Mouse (Mus musculus) stomach, embryonic 15.5 days (tissue): ENCODE data around the gene Lbhd2. TPM values are rescaled to one million over a fixed set of nuclear protein-coding genes. Genes with fewer than 3 reads are reported as not detected.

ENCODE experiments used
- ATAC-seq: fragments of 200-750 bp; cut with Nextera tagmentation; 2 replicates; pipeline ENCODE4 v1.8.0; 2017; ENCODE audit warnings: low read depth, moderate number of reproducible peaks, moderate TSS enrichment; ENCODE audit not compliant: insufficient read depth, low FRiP score
- H3K27ac ChIP-seq: fragments of 300-500 bp; sonication (generic); 2 replicates; pipeline ENCODE4 v1.5.1; 2015; ENCODE audit warnings: mild to moderate bottlenecking, inconsistent platforms
- H3K27me3 ChIP-seq: fragments of 300-500 bp; sonication (generic); replicated peaks from 2 replicates; pipeline ENCODE4 v1.6.1; 2015; ENCODE audit warnings: inconsistent platforms
- H3K36me3 ChIP-seq: fragments of 300-500 bp; sonication (generic); 2 replicates; pipeline ENCODE4 v1.6.1; 2015; ENCODE audit warnings: inconsistent platforms
- H3K4me1 ChIP-seq: fragments of 300-500 bp; sonication (generic); 2 replicates; pipeline ENCODE4 v1.6.1; 2015; ENCODE audit warnings: inconsistent platforms
- H3K4me2 ChIP-seq: fragments of 300-500 bp; sonication (generic); 2 replicates; pipeline ENCODE4 v1.6.1; 2015; ENCODE audit warnings: mild to moderate bottlenecking, inconsistent platforms
- H3K4me3 ChIP-seq: fragments of 300-500 bp; sonication (generic); replicated peaks from 2 replicates; pipeline ENCODE4 v1.5.1; 2015; ENCODE audit warnings: inconsistent platforms
- H3K9ac ChIP-seq: fragments of 300-500 bp; sonication (generic); 2 replicates; pipeline ENCODE4 v1.6.1; 2015; ENCODE audit warnings: inconsistent platforms
- H3K9me3 ChIP-seq: fragments of 300-500 bp; sonication (generic); 2 replicates; pipeline ENCODE4 v1.6.1; 2016; ENCODE audit warnings: inconsistent platforms
- WGBS: fragments of 180-500 bp; shearing (Covaris S2); methylation state at CpG from one replicate; pipeline ENCODE4 v1.1.7; 2015; 5-methylcytosine and 5-hydroxymethylcytosine counted together
- polyA plus RNA-seq: library from polyadenylated mRNA; unstranded; fragments of >200 nt; fragmentation: Nextera tagmentation; extraction: Ambion mirVana; gene quantifications from 2 replicates; pipeline ENCODE4 v1.2.1, GENCODE M21; 2015

Lbhd2 gene
- 1.4 and 1.7 TPM in 2 replicates for polyA plus RNA-seq

DNA sequence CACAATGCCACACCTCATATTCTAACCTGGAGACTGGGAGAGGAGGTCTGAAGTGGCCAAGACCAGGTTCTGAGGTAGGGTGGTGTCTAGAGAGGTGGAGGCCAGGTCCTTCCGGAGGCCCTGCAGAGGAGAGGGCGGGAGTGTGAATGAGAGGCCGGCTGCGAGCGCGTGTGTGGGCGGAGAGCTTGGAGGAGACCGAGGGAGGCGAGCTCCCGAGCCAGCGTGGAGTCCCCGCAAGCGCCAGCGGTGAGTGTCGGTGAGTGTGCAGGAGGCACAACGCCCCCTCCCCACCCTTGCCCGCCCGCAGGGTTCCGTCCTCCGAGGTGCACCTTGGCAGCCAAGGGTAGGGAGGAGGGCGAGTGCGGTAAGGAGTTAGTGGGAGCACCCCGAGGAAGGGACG is at the start of gene Lbhd2:
Gene Lbhd2 (plus strand): TSS at position 188 of the 400 bp plus-strand sequence.
- Histone ChIP-seq H3K4me3 (peak within 1 kb of the TSS; percentile 6; the same call in 1 of the 2 replicates), H3K36me3 (no peaks in the 10 kb centered on the region), H3K27ac (no peak within 1 kb of the TSS), H3K4me2 (peak within 1 kb of the TSS; percentile 41), H3K27me3 (peaks cover 27% of the 10 kb centered on the region), H3K9me3 (no peaks in the 10 kb centered on the region), H3K9ac (no peak within 1 kb of the TSS), H3K4me1 (0 out of 2 replicates have a peak, but pooled peaks cover 10% of the 10 kb centered on the region)
- no peak for ATAC-seq
- WGBS, result 2% methylated on average over 23 of the region's 24 CpGs

DNA sequence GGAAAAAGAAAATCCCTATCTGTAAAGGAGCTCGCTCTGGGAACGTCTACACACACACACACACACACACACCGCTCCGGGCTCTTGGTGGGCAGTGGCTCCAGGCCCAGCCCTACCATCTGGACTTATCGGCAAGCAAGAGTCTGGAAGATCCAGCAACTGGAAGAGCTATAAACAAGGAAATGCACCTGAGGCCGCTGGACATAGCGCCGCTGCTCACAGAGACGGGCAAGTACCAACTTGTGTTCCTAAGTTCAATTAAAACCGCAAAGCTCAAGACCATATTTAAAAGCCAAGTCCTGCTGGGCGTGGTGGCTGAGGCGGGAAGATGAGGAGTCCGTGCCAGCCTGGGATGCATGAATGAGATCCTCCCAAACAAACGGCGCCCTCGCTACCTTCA is 45.9 kb upstream of the Lbhd2 start:
- Histone ChIP-seq H3K4me1 (peaks cover 37% of the 10 kb centered on the region), H3K27ac (no peak overlapping the region), H3K27me3 (no peaks in the 10 kb centered on the region), H3K4me2 (no peak overlapping the region), H3K9ac (no peak overlapping the region), H3K36me3 (no peaks in the 10 kb centered on the region), H3K9me3 (no peaks in the 10 kb centered on the region), H3K4me3 (no peak overlapping the region)
- ATAC-seq, result no peak
- WGBS, result 82% methylated on average over 16 of the region's 16 CpGs

DNA sequence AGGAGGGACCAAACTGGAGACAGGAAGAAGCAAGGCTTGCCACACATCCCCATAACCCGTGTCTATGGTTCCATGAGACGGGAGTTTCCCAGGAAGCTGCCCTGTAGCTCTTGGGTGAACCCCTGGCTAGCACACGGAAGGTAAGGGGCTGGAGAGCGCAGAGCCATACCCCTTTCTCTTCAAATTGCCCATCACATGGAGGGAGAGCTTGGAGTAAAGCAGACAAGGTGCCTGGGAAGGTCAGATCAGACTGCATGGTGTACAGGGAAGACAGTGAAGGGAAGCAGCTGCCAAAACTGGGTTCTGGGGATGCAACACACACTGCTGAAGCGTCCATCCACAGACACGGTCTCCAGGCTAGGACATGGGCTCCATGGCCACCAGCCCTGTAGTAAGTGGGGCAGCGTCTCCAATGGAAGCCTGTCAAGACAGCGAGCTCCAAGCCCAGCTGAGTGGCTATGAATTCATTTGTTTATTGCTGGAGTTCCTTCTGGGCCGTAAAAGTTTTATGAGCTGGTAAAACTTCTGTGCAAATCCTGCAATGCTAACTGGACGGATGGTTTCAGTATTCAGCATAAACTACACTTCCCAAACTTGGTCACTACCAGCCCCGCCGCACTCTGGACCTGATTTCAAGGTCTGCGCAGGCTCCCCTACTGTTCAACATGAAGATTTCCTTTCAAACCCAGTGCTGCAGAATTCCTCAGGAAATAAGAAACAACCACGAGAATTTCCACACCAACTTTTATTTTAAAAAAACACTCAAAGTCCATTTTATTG is 45.1 kb upstream of the Lbhd2 start:
- H3K9ac ChIP-seq, result no peak overlapping the region
- no peaks in the 10 kb centered on the region for H3K36me3 ChIP-seq
- peaks cover 34% of the 10 kb centered on the region for H3K4me1 ChIP-seq
- no peak for ATAC-seq
- no peaks in the 10 kb centered on the region for H3K27me3 ChIP-seq
- no peak overlapping the region for H3K4me3 ChIP-seq
- peak overlapping the region; percentile 16; the same call in 1 of the 2 replicates for H3K27ac ChIP-seq
- no peaks in the 10 kb centered on the region for H3K9me3 ChIP-seq
- WGBS, result 57% methylated on average over 14 of the region's 14 CpGs
- no peak overlapping the region for H3K4me2 ChIP-seq

DNA sequence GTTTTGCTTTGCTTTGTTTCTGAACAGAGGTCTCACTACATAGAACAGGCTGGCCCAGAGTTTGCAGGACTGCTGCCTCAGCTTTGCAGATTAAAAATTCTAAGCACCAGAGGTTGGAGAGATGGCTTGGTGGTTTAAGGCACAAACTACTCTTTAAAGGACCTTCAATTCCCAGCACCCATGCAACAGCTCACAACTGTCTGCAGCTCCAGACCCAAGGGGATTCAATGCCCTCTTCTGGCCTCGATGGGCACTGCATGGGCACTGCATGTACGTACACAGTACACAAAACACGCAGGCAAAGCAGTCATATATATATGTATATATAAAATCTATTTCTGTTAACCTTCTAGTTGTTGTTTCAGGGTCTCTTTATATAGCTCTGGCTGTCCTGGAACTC is 42.4 kb upstream of the Lbhd2 start:
- Histone ChIP-seq H3K27me3 (no peaks in the 10 kb centered on the region), H3K27ac (no peak overlapping the region), H3K4me2 (no peak overlapping the region), H3K4me3 (no peak overlapping the region), H3K36me3 (no peaks in the 10 kb centered on the region), H3K4me1 (peaks cover 49% of the 10 kb centered on the region), H3K9ac (no peak overlapping the region), H3K9me3 (no peaks in the 10 kb centered on the region)
- no peak for ATAC-seq
- 93% methylated on average over 3 of the region's 3 CpGs for WGBS

DNA sequence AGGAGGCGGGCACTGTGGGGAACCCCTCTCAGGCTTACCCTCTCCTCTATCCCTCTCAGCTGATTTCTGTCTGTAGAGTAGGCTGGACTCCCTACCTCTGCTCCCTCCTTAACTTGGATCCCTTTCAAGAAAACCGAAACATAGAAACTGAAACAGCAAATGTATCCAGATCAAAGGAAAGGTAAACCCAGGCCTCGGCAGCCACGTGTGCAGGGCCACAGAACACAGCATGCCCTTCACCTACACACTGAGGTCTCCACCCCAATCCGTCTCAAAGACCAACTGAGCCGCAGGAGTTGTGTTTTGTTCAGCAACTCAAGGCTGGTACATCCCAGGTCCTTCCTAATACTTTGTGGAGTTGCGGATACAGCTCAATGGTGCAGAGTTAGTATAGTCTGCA is 39.5 kb upstream of the Lbhd2 start:
- H3K4me3 ChIP-seq, result no peak overlapping the region
- H3K27ac ChIP-seq, result no peak overlapping the region
- H3K27me3 ChIP-seq, result no peaks in the 10 kb centered on the region
- no peak overlapping the region for H3K4me2 ChIP-seq
- ATAC-seq, result no peak
- no peaks in the 10 kb centered on the region for H3K9me3 ChIP-seq
- WGBS, result 69% methylated on average over 7 of the region's 7 CpGs
- no peaks in the 10 kb centered on the region for H3K36me3 ChIP-seq
- H3K4me1 ChIP-seq, result peaks cover 38% of the 10 kb centered on the region
- H3K9ac ChIP-seq, result no peak overlapping the region

DNA sequence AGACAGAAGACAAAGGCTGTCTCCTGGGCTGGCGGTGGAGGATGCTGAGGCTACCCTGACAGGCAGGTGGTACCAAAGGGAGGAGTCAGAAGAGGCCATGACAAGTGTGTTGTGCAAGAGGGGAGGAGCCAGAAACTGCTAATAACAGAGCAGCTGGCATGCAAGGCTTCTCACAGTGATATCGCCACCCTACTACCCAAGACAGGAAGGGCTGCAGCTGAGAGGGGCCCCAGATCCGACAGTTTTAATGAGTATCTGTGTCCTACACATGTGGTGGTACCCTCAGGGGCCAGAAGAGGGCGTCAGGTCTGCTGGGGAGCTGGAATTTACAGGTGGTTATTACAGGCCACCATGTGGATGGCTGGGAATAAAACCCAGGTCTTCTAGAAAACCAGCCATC is 36.4 kb upstream of the Lbhd2 start:
- no peak for ATAC-seq
- Histone ChIP-seq H3K4me2 (no peak overlapping the region), H3K4me3 (no peak overlapping the region), H3K27ac (no peak overlapping the region), H3K27me3 (no peaks in the 10 kb centered on the region), H3K4me1 (peaks cover 34% of the 10 kb centered on the region), H3K9me3 (no peaks in the 10 kb centered on the region), H3K36me3 (no peaks in the 10 kb centered on the region), H3K9ac (no peak overlapping the region)
- 57% methylated on average over 4 of the region's 4 CpGs for WGBS

DNA sequence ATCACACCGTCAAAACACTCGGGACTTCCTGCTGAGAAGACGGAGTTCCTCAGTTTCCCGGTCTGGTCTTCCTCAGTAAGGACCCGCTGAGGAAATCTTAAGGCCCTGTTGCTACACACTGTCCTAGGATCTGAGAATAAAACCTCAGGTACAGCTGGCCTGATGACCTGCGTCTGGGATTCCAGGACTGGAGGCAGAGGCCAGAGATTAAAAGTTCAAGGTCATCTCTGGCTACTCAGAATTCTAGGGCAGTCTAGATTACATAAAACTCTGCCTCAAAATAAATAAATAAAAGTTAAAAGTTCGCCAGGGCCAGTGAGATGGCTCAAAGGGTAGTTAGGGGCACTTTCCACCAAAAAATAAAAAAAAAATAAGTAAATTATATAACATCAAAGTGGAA is 34.7 kb upstream of the Lbhd2 start:
- Histone ChIP-seq H3K9me3 (no peaks in the 10 kb centered on the region), H3K4me2 (no peak overlapping the region), H3K9ac (no peak overlapping the region), H3K4me1 (peaks cover 34% of the 10 kb centered on the region), H3K27me3 (no peaks in the 10 kb centered on the region), H3K27ac (no peak overlapping the region), H3K4me3 (no peak overlapping the region), H3K36me3 (no peaks in the 10 kb centered on the region)
- WGBS, result 75% methylated on average over 7 of the region's 7 CpGs
- no peak for ATAC-seq

DNA sequence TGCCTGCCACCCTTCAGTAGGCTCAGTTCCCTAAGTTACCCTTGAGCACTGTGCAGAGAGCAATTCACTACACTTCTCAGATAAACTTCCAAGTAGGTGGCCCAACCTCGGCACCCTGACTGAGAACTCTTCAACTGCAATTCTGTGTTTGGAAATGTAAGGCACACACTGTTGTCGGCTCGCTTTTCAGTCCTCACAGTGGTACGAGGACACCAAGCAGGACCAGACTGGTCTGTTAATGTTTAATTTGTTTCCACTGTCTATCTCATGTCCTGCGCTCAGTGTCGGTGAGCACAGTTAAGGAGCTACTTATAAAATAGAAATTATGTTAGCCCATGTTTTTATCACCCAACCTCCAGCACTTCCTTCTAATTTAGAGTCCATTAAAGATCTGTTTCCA is 33.2 kb upstream of the Lbhd2 start:
- no peaks in the 10 kb centered on the region for H3K36me3 ChIP-seq
- H3K9ac ChIP-seq, result no peak overlapping the region
- H3K4me3 ChIP-seq, result no peak overlapping the region
- WGBS, result 54% methylated on average over 6 of the region's 6 CpGs
- no peak overlapping the region for H3K27ac ChIP-seq
- no peak overlapping the region for H3K4me2 ChIP-seq
- peaks cover 24% of the 10 kb centered on the region for H3K4me1 ChIP-seq
- H3K9me3 ChIP-seq, result no peaks in the 10 kb centered on the region
- no peaks in the 10 kb centered on the region for H3K27me3 ChIP-seq
- ATAC-seq, result no peak

DNA sequence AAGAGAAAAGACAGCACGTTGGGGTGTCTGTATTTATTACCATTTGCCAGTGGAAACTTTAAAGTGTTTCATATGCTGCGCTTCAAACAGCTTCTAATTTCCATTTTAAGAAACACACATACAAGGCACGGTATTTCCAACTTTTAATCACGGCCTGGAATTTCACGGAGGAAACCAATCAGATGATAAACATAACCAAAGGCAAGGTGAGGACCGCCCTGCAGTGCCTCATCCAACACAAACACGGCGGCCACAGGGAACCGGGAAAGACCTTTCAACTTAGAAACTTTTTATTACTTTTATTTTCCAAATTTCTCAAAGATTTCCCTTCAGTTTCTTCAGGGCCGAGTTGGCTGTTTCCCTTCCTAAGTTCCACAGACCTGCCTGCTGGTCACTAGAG is 31.9 kb upstream of the Lbhd2 start:
- Histone ChIP-seq H3K9ac (no peak overlapping the region), H3K4me3 (0 out of 2 replicates have a peak overlapping the region, but pooled peaks have one; percentile 99), H3K27ac (no peak overlapping the region), H3K36me3 (no peaks in the 10 kb centered on the region), H3K4me1 (peaks cover 18% of the 10 kb centered on the region; the same call in 1 of the 2 replicates), H3K4me2 (peak overlapping the region; percentile 85), H3K27me3 (no peaks in the 10 kb centered on the region), H3K9me3 (no peaks in the 10 kb centered on the region)
- ATAC-seq, result no peak
- 47% methylated on average over 10 of the region's 10 CpGs for WGBS

DNA sequence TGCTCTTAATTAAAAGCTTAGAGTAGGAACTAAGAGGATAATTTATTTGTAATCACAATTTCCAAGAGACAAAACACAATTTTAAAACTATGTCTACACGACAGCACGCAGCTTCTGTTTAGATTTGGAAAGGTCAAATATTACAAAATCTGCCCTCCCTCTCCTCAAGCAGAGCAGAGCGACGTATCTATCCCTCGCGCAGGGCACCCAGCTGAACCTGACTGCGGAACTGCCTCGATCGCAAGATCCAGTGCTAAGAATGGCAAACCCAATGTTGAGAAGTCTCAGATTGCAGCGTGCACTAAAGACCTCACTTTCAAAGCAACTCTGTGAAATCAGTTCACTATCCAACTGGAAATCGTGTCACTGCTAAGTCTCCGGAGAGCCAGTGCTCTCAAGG is 31.1 kb upstream of the Lbhd2 start:
- no peak for ATAC-seq
- Histone ChIP-seq H3K36me3 (no peaks in the 10 kb centered on the region), H3K27ac (peak overlapping the region; percentile 22; the same call in 1 of the 2 replicates), H3K4me1 (peaks cover 18% of the 10 kb centered on the region; the same call in 1 of the 2 replicates), H3K27me3 (no peaks in the 10 kb centered on the region), H3K4me2 (peak overlapping the region; percentile 85), H3K9me3 (no peaks in the 10 kb centered on the region), H3K9ac (peak overlapping the region; percentile 97; the same call in 1 of the 2 replicates), H3K4me3 (peak overlapping the region; percentile 99)
- 31% methylated on average over 12 of the region's 12 CpGs for WGBS

DNA sequence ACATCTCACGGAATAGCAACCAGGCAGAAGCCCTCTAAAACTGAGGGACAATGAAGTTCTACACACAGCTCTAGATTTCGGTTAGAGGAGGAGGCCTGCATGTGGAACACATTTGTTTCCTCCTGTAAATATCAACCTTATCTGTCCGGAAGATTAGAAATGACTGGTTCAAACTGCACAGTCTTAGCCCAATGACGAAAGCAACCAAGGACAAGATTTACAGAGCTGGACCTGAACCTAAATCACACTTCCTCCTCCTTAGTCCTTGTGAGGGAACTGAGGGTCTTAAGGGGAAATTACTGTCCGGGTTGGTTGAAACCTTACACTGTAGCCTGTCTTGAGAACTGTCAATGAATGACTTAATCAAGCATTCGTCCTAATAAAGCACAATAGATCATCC is 30.6 kb upstream of the Lbhd2 start:
- H3K27me3 ChIP-seq, result no peaks in the 10 kb centered on the region
- 13% methylated on average over 6 of the region's 6 CpGs for WGBS
- H3K9ac ChIP-seq, result peak overlapping the region; percentile 97; the same call in 1 of the 2 replicates
- H3K36me3 ChIP-seq, result no peaks in the 10 kb centered on the region
- H3K4me3 ChIP-seq, result peak overlapping the region; percentile 99
- peak overlapping the region; percentile 22; the same call in 1 of the 2 replicates for H3K27ac ChIP-seq
- ATAC-seq, result no peak
- no peaks in the 10 kb centered on the region for H3K9me3 ChIP-seq
- peaks cover 18% of the 10 kb centered on the region; the same call in 1 of the 2 replicates for H3K4me1 ChIP-seq
- H3K4me2 ChIP-seq, result peak overlapping the region; percentile 85

DNA sequence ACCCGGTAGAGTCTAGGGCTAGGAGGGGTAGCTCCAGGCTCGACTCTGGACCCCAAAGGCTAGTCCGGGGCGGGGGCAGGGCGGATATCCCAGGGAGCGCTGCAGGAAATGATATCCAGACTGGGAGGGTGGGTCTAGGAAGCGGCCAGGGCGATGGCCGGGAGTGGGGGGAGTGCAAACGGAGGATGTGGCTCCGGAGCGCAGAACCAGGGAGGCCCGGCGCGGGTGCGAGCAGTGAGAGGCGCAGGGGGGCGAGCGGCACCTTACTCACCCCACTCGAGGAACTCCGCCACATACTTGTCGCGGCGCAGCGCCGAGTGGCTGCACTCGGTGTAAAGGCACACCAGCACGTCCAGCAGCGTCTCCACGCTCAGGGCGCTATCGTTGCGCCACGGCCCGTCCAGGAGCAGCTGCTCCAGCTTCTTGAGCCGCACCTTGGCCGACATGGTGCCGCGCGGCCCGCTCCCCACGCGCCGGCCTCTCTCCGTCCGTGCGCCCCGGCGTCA is 29.7 kb upstream of the Lbhd2 start:
- Histone ChIP-seq H3K4me3 (peak overlapping the region; percentile 99), H3K27ac (peak overlapping the region; percentile 95), H3K4me1 (peaks cover 18% of the 10 kb centered on the region; the same call in 1 of the 2 replicates), H3K27me3 (no peaks in the 10 kb centered on the region), H3K36me3 (no peaks in the 10 kb centered on the region), H3K9me3 (no peaks in the 10 kb centered on the region), H3K9ac (peak overlapping the region; percentile 97), H3K4me2 (peak overlapping the region; percentile 85)
- WGBS, result 0% methylated on average over 45 of the region's 49 CpGs
- peak; percentile 13 for ATAC-seq
